ENCODE assay signal across 10 mouse cellular contexts in genomic region chr1:126799379-126799798, GRCm38 (mm10). TPM values are rescaled to one million over a fixed set of nuclear protein-coding genes. Genes with fewer than 3 reads are reported as not detected.
DNase-seq lines count a peak whose midpoint lies in the region; ATAC-seq and TF ChIP-seq lines count a peak whose summit lies in the region.
"Had no signal": no experiment of that assay in that cellular context is flagged by ENCODE, and none has a peak within 500 bp of the region (broad histone marks: within the 10 kb centered on the region; RNA-seq: fewer than 3 reads in every experiment).

No protein-coding gene starts in this region.

- 82% methylated on average over 11 of the region's 11 CpGs for WGBS in hindbrain, embryonic 10.5 days
- 72% methylated on average over 11 of the region's 11 CpGs for WGBS in hindbrain, embryonic 14.5 days
- WGBS in forebrain, embryonic 14.5 days: 55% methylated on average over 11 of the region's 11 CpGs
- WGBS in limb, embryonic 11.5 days: 71% methylated on average over 11 of the region's 11 CpGs
- WGBS in liver, postnatal 0 days (ENCODE audit: insufficient replicate concordance): 83% methylated on average over 11 of the region's 11 CpGs

- H3K9me3 ChIP-seq in hindbrain, embryonic 10.5 days: no peaks in the 10 kb centered on the region
- no peaks in the 10 kb centered on the region for H3K9me3 ChIP-seq in hindbrain, embryonic 14.5 days (ENCODE audit: control insufficient read depth, low read length)
- no peaks in the 10 kb centered on the region for H3K9me3 ChIP-seq in forebrain, embryonic 14.5 days (replicated peaks; ENCODE audit: control insufficient read depth, low read length)
- no peaks in the 10 kb centered on the region for H3K9me3 ChIP-seq in limb, embryonic 11.5 days (ENCODE audit: control insufficient read depth, low read length)
- H3K9me3 ChIP-seq in liver, postnatal 0 days (ENCODE audit: low read length): no peaks in the 10 kb centered on the region
- H3K9me3 ChIP-seq: embryonic facial prominence, embryonic 15.5 days had no signal

- H3K27ac ChIP-seq in hindbrain, embryonic 10.5 days: 0 out of 2 replicates have a peak overlapping the region, but pooled peaks have one; percentile 1
- no peak overlapping the region for H3K27ac ChIP-seq in hindbrain, embryonic 14.5 days
- no peak overlapping the region for H3K27ac ChIP-seq in forebrain, embryonic 14.5 days (ENCODE audit: low read depth, low read length)
- no peak overlapping the region for H3K27ac ChIP-seq in limb, embryonic 11.5 days (replicated peaks; ENCODE audit: low read depth, low read length)
- H3K27ac ChIP-seq in liver, postnatal 0 days (ENCODE audit: low read depth): no peak overlapping the region
- H3K27ac ChIP-seq: embryonic facial prominence, embryonic 15.5 days had no signal

- CTCF ChIA-PET in Patski (lab: Charles Lee): interaction anchor here (2.1 kb wide), 1 partner anchor 18 kb away, joined by 9 read pairs; no protein-coding TSS in a partner anchor

- peaks cover 6% of the 10 kb centered on the region for H3K4me1 ChIP-seq in hindbrain, embryonic 10.5 days (replicated peaks)
- no peaks in the 10 kb centered on the region for H3K4me1 ChIP-seq in hindbrain, embryonic 14.5 days (replicated peaks; ENCODE audit: control insufficient read depth, insufficient read depth, low read length)
- H3K4me1 ChIP-seq in forebrain, embryonic 14.5 days (ENCODE audit: control insufficient read depth, insufficient read depth, low read length): peaks cover 2% of the 10 kb centered on the region; the same call in 1 of the 2 replicates
- H3K4me1 ChIP-seq in limb, embryonic 11.5 days (ENCODE audit: control insufficient read depth, insufficient read depth, low read length): no peaks in the 10 kb centered on the region
- H3K4me1 ChIP-seq in liver, postnatal 0 days (ENCODE audit: insufficient read depth): no peaks in the 10 kb centered on the region

- no peaks in the 10 kb centered on the region for H3K36me3 ChIP-seq in hindbrain, embryonic 10.5 days
- no peaks in the 10 kb centered on the region for H3K36me3 ChIP-seq in hindbrain, embryonic 14.5 days (replicated peaks; ENCODE audit: control insufficient read depth, insufficient read depth)
- no peaks in the 10 kb centered on the region for H3K36me3 ChIP-seq in forebrain, embryonic 14.5 days (ENCODE audit: control insufficient read depth, insufficient read depth, low read length)
- H3K36me3 ChIP-seq in limb, embryonic 11.5 days (ENCODE audit: control insufficient read depth, insufficient read depth, low read length): no peaks in the 10 kb centered on the region
- H3K36me3 ChIP-seq in liver, postnatal 0 days (replicated peaks; ENCODE audit: insufficient read depth, low read length): no peaks in the 10 kb centered on the region
- H3K36me3 ChIP-seq: embryonic facial prominence, embryonic 15.5 days had no signal

- TF ChIP-seq EP300 in liver, postnatal 0 days (IDR thresholded peaks at IDR 0.05; ENCODE audit: low read depth): no peak

- no peak overlapping the region for H3K9ac ChIP-seq in hindbrain, embryonic 14.5 days
- no peak overlapping the region for H3K9ac ChIP-seq in forebrain, embryonic 14.5 days (ENCODE audit: low read length)
- H3K9ac ChIP-seq in limb, embryonic 11.5 days (ENCODE audit: low read length): no peak overlapping the region
- no peak overlapping the region for H3K9ac ChIP-seq in liver, postnatal 0 days (replicated peaks)
- H3K9ac ChIP-seq: embryonic facial prominence, embryonic 15.5 days had no signal

- TF ChIP-seq CTCF in Patski (IDR thresholded peaks at IDR 0.05): no peak
- TF ChIP-seq CTCF in liver, postnatal 0 days (IDR thresholded peaks at IDR 0.05; ENCODE audit: low read depth): no peak

- POLR2A ChIA-PET in Patski (lab: Charles Lee): no interaction called here

- H3K27me3 ChIP-seq in hindbrain, embryonic 10.5 days (ENCODE audit: insufficient read depth, poor library complexity, severe bottlenecking): no peaks in the 10 kb centered on the region
- H3K27me3 ChIP-seq in hindbrain, embryonic 14.5 days (ENCODE audit: control insufficient read depth, insufficient read depth, low read length): no peaks in the 10 kb centered on the region
- H3K27me3 ChIP-seq in Patski: no peaks in the 10 kb centered on the region
- no peaks in the 10 kb centered on the region for H3K27me3 ChIP-seq in forebrain, embryonic 14.5 days (replicated peaks; ENCODE audit: control insufficient read depth, insufficient read depth, low read length)
- no peaks in the 10 kb centered on the region for H3K27me3 ChIP-seq in limb, embryonic 11.5 days (ENCODE audit: control insufficient read depth, insufficient read depth, low read length)
- no peaks in the 10 kb centered on the region for H3K27me3 ChIP-seq in liver, postnatal 0 days (ENCODE audit: insufficient read depth, low read length)
- H3K27me3 ChIP-seq: CH12.LX; embryonic facial prominence, embryonic 15.5 days had no signal

- ATAC-seq in hindbrain, embryonic 14.5 days (ENCODE audit: low FRiP score): no peak; the same call in 1 of the 2 replicates
- peak; percentile 88 for ATAC-seq in Patski
- ATAC-seq in forebrain, embryonic 14.5 days: peak; percentile 75
- ATAC-seq in limb, embryonic 11.5 days (ENCODE audit: insufficient number of reproducible peaks, low FRiP score, low TSS enrichment, low read depth): 0 out of 2 replicates have a peak, but pooled peaks have one; percentile 54
- no peak for ATAC-seq in CD4-positive, CD25-positive, alpha-beta regulatory T cell, adult 4 months
- ATAC-seq in liver, postnatal 0 days: no peak

- in situ Hi-C loops in Patski (cut with MboI; ENCODE audit: low pct_unique_long_range_greater_than_20kb): no loop called here

- no peak overlapping the region for H3K4me3 ChIP-seq in hindbrain, embryonic 10.5 days
- no peak overlapping the region for H3K4me3 ChIP-seq in hindbrain, embryonic 14.5 days (replicated peaks; ENCODE audit: low read length)
- H3K4me3 ChIP-seq in forebrain, embryonic 14.5 days (ENCODE audit: low read depth, low read length): no peak overlapping the region
- no peak overlapping the region for H3K4me3 ChIP-seq in limb, embryonic 11.5 days (ENCODE audit: low read depth, low read length)
- H3K4me3 ChIP-seq in liver, postnatal 0 days (ENCODE audit: low read depth, low read length): no peak overlapping the region
- H3K4me3 ChIP-seq: embryonic facial prominence, embryonic 15.5 days had no signal

- DNase-seq in hindbrain, embryonic 10.5 days (ENCODE audit: low spot score): peak; percentile 22
- no peak for DNase-seq in hindbrain, embryonic 14.5 days (ENCODE audit: low spot score)
- DNase-seq in Patski (ENCODE audit: low read depth, low spot score): no peak
- peak; percentile 31 for DNase-seq in forebrain, embryonic 14.5 days (ENCODE audit: low spot score)
- no peak for DNase-seq in limb, embryonic 11.5 days (ENCODE audit: low spot score)
- no peak for DNase-seq in ovary, adult 18-20 months (ENCODE audit: low spot score)
- DNase-seq in liver, postnatal 0 days: no peak

- H3K4me2 ChIP-seq in hindbrain, embryonic 14.5 days (replicated peaks): no peak overlapping the region
- no peak overlapping the region for H3K4me2 ChIP-seq in forebrain, embryonic 14.5 days (ENCODE audit: low read length)
- no peak overlapping the region for H3K4me2 ChIP-seq in limb, embryonic 11.5 days (ENCODE audit: low read depth, severe bottlenecking)
- no peak overlapping the region for H3K4me2 ChIP-seq in liver, postnatal 0 days (ENCODE audit: low read depth, low read length)
- H3K4me2 ChIP-seq: embryonic facial prominence, embryonic 15.5 days had no signal

RNA-seq across cellular contexts. Expression of gene Nckap5, which starts 31.2 kb away (rescaled TPM):
- 20.8 and 28.9 TPM in 2 replicates for polyA plus RNA-seq in hindbrain, embryonic 10.5 days (2016; fragmentation: Nextera tagmentation; extraction: Ambion mirVana)
- 12.5 and 14.1 TPM in 2 replicates for polyA plus RNA-seq in hindbrain, embryonic 14.5 days (2014; fragmentation: Nextera tagmentation; extraction: Ambion mirVana)
- 1.5 TPM for polyA plus RNA-seq in Patski (2021)
- polyA plus RNA-seq in forebrain, embryonic 14.5 days (2014; fragmentation: Nextera tagmentation; extraction: Ambion mirVana): 16.6 and 23.5 TPM in 2 replicates
- polyA plus RNA-seq in limb, embryonic 11.5 days (2014; fragmentation: Nextera tagmentation; extraction: Ambion mirVana): 2.7 and 4.0 TPM in 2 replicates
- polyA plus RNA-seq in CD4-positive, CD25-positive, alpha-beta regulatory T cell, adult 4 months (2017; shearing (Covaris generic)): 1 to 10 TPM; 2.1 to 2.3 TPM
- 1.1 and 1.4 TPM in 2 replicates for polyA plus RNA-seq in liver, postnatal 0 days (2015; fragmentation: Nextera tagmentation; extraction: Ambion mirVana)

Comparison
In these comparisons a context has a peak if more than half of its experiments do, and no peak if none do; other contexts are left out.
1. DNase-seq: peak in hindbrain, embryonic 10.5 days (single experiment) and forebrain, embryonic 14.5 days (single experiment); none in hindbrain, embryonic 14.5 days (single experiment), Patski (single experiment), limb, embryonic 11.5 days (single experiment), ovary, adult 18-20 months (single experiment) and liver, postnatal 0 days (single experiment).
2. ATAC-seq: peak in Patski (single experiment), forebrain, embryonic 14.5 days (single experiment) and limb, embryonic 11.5 days (single experiment); none in hindbrain, embryonic 14.5 days (single experiment), CD4-positive, CD25-positive, alpha-beta regulatory T cell, adult 4 months (single experiment) and liver, postnatal 0 days (single experiment).